7 mouse cellular contexts compared by ENCODE assay signal in genomic region chr13:24401821-24402220, GRCm38 (mm10).
DNase-seq lines count a peak whose midpoint lies in the region; ATAC-seq and TF ChIP-seq lines count a peak whose summit lies in the region.
"Not testable (repeated sequence)": the region's sequence is repeated elsewhere in the genome, so short reads cannot be mapped to it uniquely, and the experiment has no call there.

No protein-coding gene starts in this region.

- not testable (repeated sequence) for TF ChIP-seq EP300 in liver, postnatal 0 days (IDR thresholded peaks at IDR 0.05; ENCODE audit: low read depth)

- H3K4me1 ChIP-seq in embryonic facial prominence, embryonic 11.5 days (ENCODE audit: control insufficient read depth, insufficient read depth, low read length); forebrain, postnatal 0 days (ENCODE audit: insufficient read depth); hindbrain, embryonic 14.5 days (replicated peaks; ENCODE audit: control insufficient read depth, insufficient read depth, low read length); liver, postnatal 0 days (ENCODE audit: insufficient read depth); midbrain, embryonic 14.5 days (ENCODE audit: control insufficient read depth, insufficient read depth, low read length): not testable (repeated sequence)
- H3K4me1 ChIP-seq in limb, embryonic 10.5 days = peaks cover 12% of the 10 kb centered on the region

- H3K27ac ChIP-seq in embryonic facial prominence, embryonic 11.5 days (replicated peaks; ENCODE audit: low read depth, low read length); forebrain, postnatal 0 days (ENCODE audit: low read depth, low read length); hindbrain, embryonic 14.5 days; limb, embryonic 10.5 days; midbrain, embryonic 14.5 days (replicated peaks; ENCODE audit: low read depth, low read length): not testable (repeated sequence)
- H3K27ac ChIP-seq in liver, postnatal 0 days (ENCODE audit: low read depth) = peak overlapping the region; percentile 39; the same call in 1 of the 2 replicates

- peak; percentile 11 for DNase-seq in embryonic facial prominence, embryonic 11.5 days (ENCODE audit: low spot score)
- DNase-seq in forebrain, postnatal 0 days; hindbrain, embryonic 14.5 days (ENCODE audit: low spot score); limb, embryonic 10.5 days (ENCODE audit: low spot score); liver, postnatal 0 days; midbrain, embryonic 14.5 days: not testable (repeated sequence)
- DNase-seq in spleen, postnatal 36 days (ENCODE audit: low spot score in 2 of 2) = peak; percentile 69 to 73

- H3K4me2 ChIP-seq in embryonic facial prominence, embryonic 11.5 days (ENCODE audit: low read depth, low read length) = not testable (repeated sequence)
- 0 out of 2 replicates have a peak overlapping the region, but pooled peaks have one; percentile 30 for H3K4me2 ChIP-seq in forebrain, postnatal 0 days (ENCODE audit: low read depth)
- H3K4me2 ChIP-seq in hindbrain, embryonic 14.5 days (replicated peaks) = peak overlapping the region; percentile 25
- H3K4me2 ChIP-seq in liver, postnatal 0 days (ENCODE audit: low read depth, low read length) = 0 out of 2 replicates have a peak overlapping the region, but pooled peaks have one; percentile 40
- peak overlapping the region; percentile 28; the same call in 1 of the 2 replicates for H3K4me2 ChIP-seq in midbrain, embryonic 14.5 days (ENCODE audit: low read length)

- not testable (repeated sequence) for H3K36me3 ChIP-seq in embryonic facial prominence, embryonic 11.5 days (replicated peaks; ENCODE audit: control insufficient read depth, insufficient read depth, low read depth, low read length); forebrain, postnatal 0 days (ENCODE audit: insufficient read depth); hindbrain, embryonic 14.5 days (replicated peaks; ENCODE audit: control insufficient read depth, insufficient read depth); limb, embryonic 10.5 days; liver, postnatal 0 days (replicated peaks; ENCODE audit: insufficient read depth, low read length); midbrain, embryonic 14.5 days (ENCODE audit: control insufficient read depth, insufficient read depth, low read length)

- not testable (repeated sequence) for H3K4me3 ChIP-seq in embryonic facial prominence, embryonic 11.5 days (ENCODE audit: low read depth, low read length); forebrain, postnatal 0 days (ENCODE audit: low read depth, low read length); hindbrain, embryonic 14.5 days (replicated peaks; ENCODE audit: low read length); liver, postnatal 0 days (ENCODE audit: low read depth, low read length); midbrain, embryonic 14.5 days (replicated peaks; ENCODE audit: low read depth, low read length)
- H3K4me3 ChIP-seq in limb, embryonic 10.5 days = peak overlapping the region; percentile 15; the same call in 1 of the 2 replicates

- not testable (repeated sequence) for ATAC-seq in embryonic facial prominence, embryonic 11.5 days (replicated peaks; ENCODE audit: insufficient number of reproducible peaks, low FRiP score, low TSS enrichment, low read depth); forebrain, postnatal 0 days; hindbrain, embryonic 14.5 days (ENCODE audit: low FRiP score); liver, postnatal 0 days; midbrain, embryonic 14.5 days (ENCODE audit: low FRiP score, low TSS enrichment)

- WGBS in embryonic facial prominence, embryonic 11.5 days = 23% methylated on average over 11 of the region's 11 CpGs
- WGBS in forebrain, postnatal 0 days = 23% methylated on average over 11 of the region's 11 CpGs
- 31% methylated on average over 11 of the region's 11 CpGs for WGBS in hindbrain, embryonic 14.5 days
- WGBS in limb, embryonic 10.5 days = 31% methylated on average over 11 of the region's 11 CpGs
- WGBS in liver, postnatal 0 days (ENCODE audit: insufficient replicate concordance) = 13% methylated on average over 11 of the region's 11 CpGs
- 20% methylated on average over 11 of the region's 11 CpGs for WGBS in midbrain, embryonic 14.5 days

- not testable (repeated sequence) for H3K9me3 ChIP-seq in embryonic facial prominence, embryonic 11.5 days (replicated peaks; ENCODE audit: control insufficient read depth, low read length); forebrain, postnatal 0 days (ENCODE audit: low read length); hindbrain, embryonic 14.5 days (ENCODE audit: control insufficient read depth, low read length); limb, embryonic 10.5 days (replicated peaks); liver, postnatal 0 days (ENCODE audit: low read length); midbrain, embryonic 14.5 days (ENCODE audit: control insufficient read depth, low read length)

- not testable (repeated sequence) for H3K9ac ChIP-seq in embryonic facial prominence, embryonic 11.5 days (replicated peaks; ENCODE audit: low read length); forebrain, postnatal 0 days; hindbrain, embryonic 14.5 days; liver, postnatal 0 days (replicated peaks); midbrain, embryonic 14.5 days (replicated peaks; ENCODE audit: low read length)

- not testable (repeated sequence) for TF ChIP-seq CTCF in forebrain, postnatal 0 days (IDR thresholded peaks at IDR 0.05; ENCODE audit: low read depth); liver, postnatal 0 days (IDR thresholded peaks at IDR 0.05; ENCODE audit: low read depth)

- H3K27me3 ChIP-seq in embryonic facial prominence, embryonic 11.5 days (ENCODE audit: control insufficient read depth, insufficient read depth, low read length); forebrain, postnatal 0 days (ENCODE audit: insufficient read depth, low read length); hindbrain, embryonic 14.5 days (ENCODE audit: control insufficient read depth, insufficient read depth, low read length); limb, embryonic 10.5 days (ENCODE audit: low read depth, poor library complexity, severe bottlenecking); liver, postnatal 0 days (ENCODE audit: insufficient read depth, low read length); midbrain, embryonic 14.5 days (ENCODE audit: control insufficient read depth, insufficient read depth, low read length): not testable (repeated sequence)
